Mouse (Mus musculus) midbrain, embryonic 15.5 days (tissue): Measurements from ENCODE around the gene Ska2. TPM values are rescaled to one million over a fixed set of nuclear protein-coding genes. Genes with fewer than 3 reads are reported as not detected.

Experiments
- ATAC-seq: fragments of 200-750 bp; cut with Nextera tagmentation; replicated peaks from 2 replicates; pipeline ENCODE4 v1.8.0; 2017; ENCODE audit warnings: moderate TSS enrichment
- H3K27ac ChIP-seq: fragments of 300-500 bp; sonication (generic); 2 replicates; pipeline ENCODE4 v1.5.1; 2015; ENCODE audit warnings: mild to moderate bottlenecking, inconsistent platforms
- H3K27me3 ChIP-seq: fragments of 300-500 bp; sonication (generic); replicated peaks from 2 replicates; pipeline ENCODE4 v1.6.1; 2015; ENCODE audit warnings: inconsistent platforms
- H3K36me3 ChIP-seq: fragments of 300-500 bp; sonication (generic); replicated peaks from 2 replicates; pipeline ENCODE4 v1.6.1; 2015; ENCODE audit warnings: inconsistent platforms
- H3K4me1 ChIP-seq: fragments of 300-500 bp; sonication (generic); 2 replicates; pipeline ENCODE4 v1.6.1; 2015; ENCODE audit warnings: inconsistent platforms
- H3K4me2 ChIP-seq: fragments of 300-500 bp; sonication (generic); 2 replicates; pipeline ENCODE4 v1.6.1; 2015; ENCODE audit warnings: inconsistent platforms, mild to moderate bottlenecking, moderate library complexity
- H3K4me3 ChIP-seq: fragments of 300-500 bp; sonication (generic); 2 replicates; pipeline ENCODE4 v1.5.1; 2015; ENCODE audit warnings: mild to moderate bottlenecking, inconsistent platforms
- H3K9ac ChIP-seq: fragments of 300-500 bp; sonication (generic); 2 replicates; pipeline ENCODE4 v1.6.1; 2015; ENCODE audit warnings: mild to moderate bottlenecking, inconsistent platforms
- H3K9me3 ChIP-seq: fragments of 300-500 bp; sonication (generic); 2 replicates; pipeline ENCODE4 v1.6.1; 2016; ENCODE audit warnings: inconsistent platforms
- WGBS: fragments of 180-500 bp; shearing (Covaris S2); methylation state at CpG from one replicate; pipeline ENCODE4 v1.1.7; 2015; ENCODE audit warnings: mixed read lengths; 5-methylcytosine and 5-hydroxymethylcytosine counted together
- polyA plus RNA-seq: library from polyadenylated mRNA; unstranded; fragments of >200 nt; fragmentation: Nextera tagmentation; extraction: Ambion mirVana; gene quantifications from 2 replicates; pipeline ENCODE4 v1.2.1, GENCODE M21; 2015

Ska2 gene
- polyA plus RNA-seq, 1 experiment from 2014 or later = 46.7 TPM

DNA sequence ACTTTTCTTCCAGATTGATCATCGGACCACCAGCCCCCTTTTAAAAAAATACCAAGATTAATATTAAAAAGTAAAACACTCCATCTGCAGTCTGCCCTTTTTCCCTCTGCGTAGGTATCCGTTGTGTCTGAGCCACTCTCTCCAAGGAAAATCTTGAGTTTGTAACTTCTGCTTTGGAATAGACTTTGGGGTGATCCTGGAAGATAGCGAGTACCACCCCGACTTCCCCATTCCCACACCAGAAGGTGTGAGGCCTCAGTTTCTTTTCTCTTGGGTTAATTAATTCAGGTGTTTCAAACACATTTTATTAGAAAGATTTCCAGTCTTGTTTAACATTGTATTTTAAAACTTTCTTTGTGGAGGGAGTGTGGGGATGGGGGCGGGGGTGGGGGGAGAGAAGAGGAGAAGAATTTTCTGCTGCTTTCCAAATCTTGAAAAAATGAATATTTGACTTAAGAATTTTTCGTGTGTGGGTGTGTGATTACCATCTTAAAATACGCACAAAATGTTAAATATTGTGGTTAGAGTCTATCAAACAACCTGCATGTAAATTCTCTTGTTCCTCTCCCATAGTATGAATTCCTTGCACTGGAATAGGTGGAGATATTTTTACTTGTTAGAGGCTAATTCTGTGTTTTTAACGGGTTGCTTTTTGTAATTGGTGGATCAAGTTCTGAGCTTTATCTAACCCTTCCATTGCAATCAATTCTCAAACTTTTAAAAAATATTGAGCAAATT is 1.3 kb downstream of the Ska2 start:
- WGBS = 3% methylated on average over 9 of the region's 9 CpGs
- no peak for ATAC-seq
- Histone ChIP-seq H3K4me1 (peaks cover 20% of the 10 kb centered on the region), H3K27me3 (no peaks in the 10 kb centered on the region), H3K4me3 (peak overlapping the region; percentile 63), H3K9ac (peak overlapping the region; percentile 76), H3K9me3 (no peaks in the 10 kb centered on the region), H3K27ac (peak overlapping the region; percentile 95), H3K4me2 (peak overlapping the region; percentile 75), H3K36me3 (0 out of 2 replicates have a peak, but pooled peaks cover 3% of the 10 kb centered on the region)

DNA sequence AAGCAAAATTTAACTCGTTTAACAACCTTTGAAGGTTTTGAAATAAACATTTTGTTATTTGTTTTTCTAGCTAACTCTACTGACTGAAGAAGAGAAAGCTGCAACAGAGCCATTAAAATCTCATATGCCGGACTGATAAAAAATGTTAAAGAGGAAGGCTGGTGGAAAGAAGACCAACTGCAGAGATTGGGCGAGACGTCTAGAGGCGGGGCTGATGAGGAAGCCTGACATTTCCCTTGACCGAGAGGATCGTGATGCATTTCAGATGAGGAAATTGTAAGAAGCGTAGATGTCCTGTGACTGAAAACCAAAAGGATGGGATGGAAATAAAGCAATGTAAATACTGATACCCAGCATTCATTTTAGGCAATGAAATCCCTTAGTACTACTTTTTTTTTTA is 12.8 kb downstream of the Ska2 start:
- Histone ChIP-seq H3K4me3 (no peak overlapping the region), H3K9me3 (no peaks in the 10 kb centered on the region), H3K4me1 (peaks cover 9% of the 10 kb centered on the region), H3K27me3 (no peaks in the 10 kb centered on the region), H3K4me2 (no peak overlapping the region), H3K36me3 (peaks cover 32% of the 10 kb centered on the region), H3K27ac (no peak overlapping the region), H3K9ac (no peak overlapping the region)
- ATAC-seq = no peak
- WGBS = 72% methylated on average over 8 of the region's 8 CpGs

DNA sequence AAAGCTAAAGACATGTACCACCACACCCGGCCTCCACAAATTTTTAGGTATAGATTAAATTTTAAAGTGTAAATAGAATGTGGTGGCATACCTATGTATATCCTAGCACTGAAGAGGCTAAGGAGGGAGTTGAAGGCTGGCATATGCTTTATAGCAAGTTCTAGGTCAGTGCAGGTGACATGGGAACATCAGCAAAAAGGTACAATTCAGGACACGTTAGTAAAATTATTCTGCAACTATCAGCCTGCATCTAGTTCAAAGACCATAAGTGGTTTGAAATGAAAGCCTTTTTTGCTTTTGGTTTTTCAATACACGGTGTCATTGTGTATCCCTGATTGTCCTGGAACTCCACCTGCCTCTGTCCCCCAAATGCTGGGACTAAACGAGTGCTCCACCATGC is 16.5 kb downstream of the Ska2 start:
- Histone ChIP-seq H3K27me3 (no peaks in the 10 kb centered on the region), H3K9ac (peak overlapping the region; percentile 82; the same call in 1 of the 2 replicates), H3K36me3 (peaks cover 11% of the 10 kb centered on the region; the same call in 1 of the 2 replicates), H3K4me1 (peaks cover 23% of the 10 kb centered on the region), H3K4me3 (no peak overlapping the region), H3K9me3 (no peaks in the 10 kb centered on the region), H3K4me2 (peak overlapping the region; percentile 49; the same call in 1 of the 2 replicates), H3K27ac (peak overlapping the region; percentile 90; the same call in 1 of the 2 replicates)
- WGBS = 44% methylated on average over 4 of the region's 4 CpGs
- ATAC-seq = no peak

DNA sequence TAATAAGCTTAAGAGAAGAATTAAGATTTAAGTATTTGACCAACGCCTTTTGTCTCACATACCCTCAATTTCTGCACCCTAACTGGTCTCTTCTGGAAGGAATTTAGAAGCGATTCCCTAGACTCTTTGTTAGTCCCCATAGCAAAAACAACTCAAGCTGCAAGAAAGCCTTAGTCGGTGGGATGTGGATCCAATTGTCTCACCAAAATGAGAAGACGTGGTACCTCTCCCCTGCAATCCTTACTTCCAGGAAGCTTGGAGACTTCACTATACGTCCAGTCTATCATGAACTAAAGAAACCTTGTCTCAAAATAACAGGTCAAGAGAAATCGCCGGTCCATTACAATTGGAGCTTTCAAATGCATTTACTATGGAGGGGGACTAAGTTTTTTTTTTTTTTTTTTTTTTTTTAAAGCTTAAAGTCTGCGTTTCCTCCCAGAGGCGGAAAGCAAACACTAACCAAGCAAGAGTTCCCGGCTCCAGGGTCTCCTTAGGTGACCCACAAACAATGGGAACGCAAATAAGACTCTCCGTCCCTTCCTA is 17.3 kb downstream of the Ska2 start:
- Histone ChIP-seq H3K27me3 (no peaks in the 10 kb centered on the region), H3K9ac (peak overlapping the region; percentile 82), H3K4me1 (peaks cover 23% of the 10 kb centered on the region), H3K4me3 (peak overlapping the region; percentile 93), H3K4me2 (peak overlapping the region; percentile 49), H3K27ac (peak overlapping the region; percentile 90), H3K36me3 (peaks cover 9% of the 10 kb centered on the region), H3K9me3 (no peaks in the 10 kb centered on the region)
- under 1% methylated on average over 12 of the region's 12 CpGs for WGBS
- no peak for ATAC-seq

DNA sequence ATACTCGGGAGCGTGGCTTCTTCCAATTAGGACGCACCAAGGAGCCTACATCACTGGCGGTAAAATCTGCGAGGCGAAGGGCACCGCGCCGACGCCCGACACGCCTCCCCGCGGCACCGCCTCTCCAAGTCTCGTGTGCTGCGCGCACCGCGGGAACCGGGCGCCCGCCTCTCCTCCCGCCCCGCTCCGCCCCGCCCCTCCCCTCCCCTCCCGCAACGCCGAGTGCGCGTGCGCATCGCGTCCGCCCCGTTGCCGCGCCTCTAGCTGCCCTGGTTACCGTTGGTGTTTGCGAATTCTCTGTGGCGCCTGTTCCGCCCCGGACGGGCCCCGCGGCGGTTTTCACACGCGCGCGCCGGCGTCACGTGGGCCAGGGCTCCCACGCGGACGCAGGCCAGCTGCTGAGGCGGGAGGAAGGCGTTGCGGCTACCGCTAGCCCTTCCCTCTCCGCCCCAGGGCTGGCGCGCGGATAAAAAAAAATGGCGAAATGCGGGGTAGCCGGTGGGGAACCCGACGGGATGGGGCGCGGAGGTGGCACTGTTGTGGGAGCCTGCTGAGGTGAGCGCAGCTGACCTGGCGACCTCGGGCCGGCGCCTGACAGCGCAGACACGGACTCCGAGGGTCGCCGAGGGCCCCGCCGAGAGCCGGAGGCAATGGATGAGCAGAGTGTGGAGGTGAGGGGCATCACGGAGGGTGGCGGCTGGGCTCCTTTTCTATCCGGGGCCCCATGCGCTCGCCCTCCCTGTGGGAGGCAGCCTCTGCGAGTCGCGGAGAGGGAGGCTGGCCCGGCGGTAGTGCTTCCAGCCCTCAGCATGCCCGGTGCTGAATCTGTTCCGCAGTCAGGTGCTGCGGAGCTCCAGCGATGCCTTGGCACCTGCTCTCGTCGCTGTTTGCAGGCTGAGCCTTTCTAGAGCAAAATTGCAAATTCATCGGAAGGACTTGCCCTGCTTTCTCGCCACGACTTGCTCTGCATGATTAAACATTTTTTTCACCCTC is 18.1 kb downstream of the Ska2 start, which contains the start of gene Trim37:
TSS of gene Trim37 (plus strand) at position 254 of the 993 bp plus-strand sequence.
- no peaks in the 10 kb centered on the region for H3K27me3 ChIP-seq
- H3K4me2 ChIP-seq = peak within 1 kb of the TSS; percentile 49
- WGBS = under 1% methylated on average over 101 of the region's 105 CpGs
- peak within 1 kb of the TSS; percentile 93 for H3K4me3 ChIP-seq
- no peaks in the 10 kb centered on the region for H3K9me3 ChIP-seq
- peaks cover 9% of the 10 kb centered on the region for H3K36me3 ChIP-seq
- H3K27ac ChIP-seq = peak within 1 kb of the TSS; percentile 90
- H3K9ac ChIP-seq = peak within 1 kb of the TSS; percentile 82
- H3K4me1 ChIP-seq = peaks cover 23% of the 10 kb centered on the region
- ATAC-seq = peak; percentile 94

DNA sequence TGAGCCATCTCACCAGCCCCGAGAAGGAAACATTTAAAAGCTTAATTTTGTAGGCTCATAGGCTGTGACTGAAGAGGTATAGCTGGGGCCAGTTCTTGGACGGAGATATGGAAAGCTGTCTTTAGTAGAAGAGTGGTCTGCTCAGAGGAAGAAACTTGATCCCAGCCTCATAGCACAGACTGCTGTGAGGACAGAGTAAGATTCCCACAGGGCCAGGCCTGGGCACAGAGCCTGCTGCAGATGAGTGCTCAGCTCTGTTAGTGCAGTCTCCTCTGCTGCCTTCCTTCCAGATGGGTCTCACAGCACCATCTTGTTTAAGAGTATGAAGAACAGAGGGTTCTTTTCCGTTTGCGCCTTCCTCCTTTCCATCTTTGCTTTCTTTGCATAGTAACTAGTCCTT is 27.2 kb downstream of the Ska2 start:
- peaks cover 3% of the 10 kb centered on the region; the same call in 1 of the 2 replicates for H3K36me3 ChIP-seq
- H3K4me3 ChIP-seq = no peak overlapping the region
- no peaks in the 10 kb centered on the region for H3K4me1 ChIP-seq
- no peak overlapping the region for H3K4me2 ChIP-seq
- ATAC-seq = no peak
- no peaks in the 10 kb centered on the region for H3K9me3 ChIP-seq
- H3K9ac ChIP-seq = no peak overlapping the region
- no peak overlapping the region for H3K27ac ChIP-seq
- no peaks in the 10 kb centered on the region for H3K27me3 ChIP-seq
- WGBS = 92% methylated on average over 4 of the region's 4 CpGs

DNA sequence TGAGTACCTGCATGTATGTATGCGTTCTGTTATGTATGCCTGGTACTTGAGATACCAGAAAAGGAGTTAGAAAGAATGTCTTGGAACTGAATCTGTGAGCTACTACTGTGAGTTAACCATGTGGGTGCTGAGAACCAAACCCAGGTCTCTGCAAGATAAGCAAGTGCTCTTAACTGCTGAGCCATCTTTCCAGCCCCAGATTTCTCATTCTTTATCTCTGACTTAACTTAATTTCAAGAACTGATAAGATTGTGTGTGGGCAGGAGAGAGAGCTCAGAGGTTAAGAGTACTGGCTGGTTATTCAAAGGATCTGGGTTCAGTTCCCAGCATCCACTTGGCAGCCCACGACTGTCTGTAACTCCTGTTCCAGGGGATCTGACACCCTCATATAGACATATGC is 49.0 kb downstream of the Ska2 start:
- whole genome bisulfite sequencing = 93% methylated on average over 2 of the region's 2 CpGs
- Histone ChIP-seq H3K27me3 (no peaks in the 10 kb centered on the region), H3K36me3 (peaks cover 4% of the 10 kb centered on the region; the same call in 1 of the 2 replicates), H3K9ac (no peak overlapping the region), H3K9me3 (no peaks in the 10 kb centered on the region), H3K4me2 (no peak overlapping the region), H3K27ac (no peak overlapping the region), H3K4me3 (no peak overlapping the region), H3K4me1 (no peaks in the 10 kb centered on the region)
- ATAC-seq = no peak

DNA sequence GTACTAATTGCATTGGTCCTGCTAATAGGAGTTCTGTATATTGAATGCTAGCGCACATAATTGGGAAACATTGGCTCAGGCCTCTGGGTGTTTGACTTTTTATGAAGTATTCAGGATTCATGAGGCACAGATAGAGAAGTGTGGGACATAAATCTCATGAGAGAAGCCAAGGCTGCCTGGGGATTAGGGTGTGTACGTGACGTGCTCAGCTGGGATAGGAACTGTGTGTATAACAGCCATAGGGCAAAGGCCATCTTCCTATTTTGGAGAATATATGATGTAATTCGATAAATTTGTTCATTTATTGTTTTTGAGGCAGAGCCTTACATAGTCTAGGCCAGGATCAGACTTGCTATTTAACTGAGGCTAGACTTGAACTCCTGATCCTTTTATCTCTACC is 53.7 kb downstream of the Ska2 start:
- Histone ChIP-seq H3K36me3 (peaks cover 33% of the 10 kb centered on the region), H3K4me2 (no peak overlapping the region), H3K9ac (no peak overlapping the region), H3K27me3 (no peaks in the 10 kb centered on the region), H3K4me3 (no peak overlapping the region), H3K4me1 (no peaks in the 10 kb centered on the region), H3K9me3 (no peaks in the 10 kb centered on the region), H3K27ac (no peak overlapping the region)
- 91% methylated on average over 4 of the region's 4 CpGs for WGBS
- ATAC-seq = no peak

DNA sequence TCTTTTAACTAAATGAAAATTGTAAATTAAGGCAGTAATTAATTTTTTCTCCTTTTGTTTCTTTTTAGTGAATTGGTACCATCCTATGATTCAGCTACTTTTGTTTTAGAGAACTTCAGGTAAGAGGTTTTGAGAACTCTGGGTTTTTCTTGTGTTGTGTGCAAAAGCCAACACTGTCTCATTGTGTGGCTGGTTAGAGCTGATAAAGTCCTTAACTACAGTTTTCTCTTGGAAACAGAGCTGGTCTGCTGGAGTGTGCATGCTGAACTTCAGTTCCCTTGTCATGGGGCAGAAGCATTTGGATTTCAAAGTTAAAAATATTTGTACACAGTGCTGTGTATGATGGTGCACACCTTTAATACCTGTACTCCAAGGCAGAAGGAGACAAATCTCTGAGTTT is 54.7 kb downstream of the Ska2 start:
- H3K4me2 ChIP-seq = no peak overlapping the region
- no peaks in the 10 kb centered on the region for H3K9me3 ChIP-seq
- H3K4me3 ChIP-seq = no peak overlapping the region
- ATAC-seq = no peak
- H3K27me3 ChIP-seq = no peaks in the 10 kb centered on the region
- H3K36me3 ChIP-seq = peaks cover 43% of the 10 kb centered on the region
- H3K9ac ChIP-seq = no peak overlapping the region
- H3K27ac ChIP-seq = no peak overlapping the region
- no peaks in the 10 kb centered on the region for H3K4me1 ChIP-seq

DNA sequence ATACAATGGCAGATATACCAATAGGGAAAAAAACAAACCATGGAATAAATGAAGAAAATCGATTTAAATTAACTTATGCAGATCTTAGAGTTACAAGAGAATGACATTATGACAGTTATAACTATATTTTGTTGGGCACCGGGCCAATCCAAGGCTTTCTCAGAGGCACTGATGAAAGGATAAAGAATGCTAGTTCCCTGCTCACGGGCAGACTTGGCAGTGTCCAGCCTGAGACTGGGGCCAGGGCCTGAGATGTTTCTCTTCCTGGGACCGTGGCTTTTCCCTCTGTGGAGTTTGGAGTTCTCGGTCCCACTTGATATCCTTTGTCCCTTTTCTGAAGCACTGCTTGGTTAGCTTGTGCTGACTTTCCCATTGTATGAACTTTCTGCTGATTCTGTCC is 64.6 kb downstream of the Ska2 start:
- WGBS = 83% methylated on average over 5 of the region's 5 CpGs
- no peak overlapping the region for H3K4me3 ChIP-seq
- no peak overlapping the region for H3K4me2 ChIP-seq
- no peaks in the 10 kb centered on the region for H3K27me3 ChIP-seq
- H3K9ac ChIP-seq = no peak overlapping the region
- no peak for ATAC-seq
- no peaks in the 10 kb centered on the region for H3K9me3 ChIP-seq
- no peaks in the 10 kb centered on the region for H3K4me1 ChIP-seq
- H3K27ac ChIP-seq = no peak overlapping the region
- peaks cover 17% of the 10 kb centered on the region for H3K36me3 ChIP-seq
